8 mouse cellular contexts compared by ENCODE assay signal in the genomic region with DNA sequence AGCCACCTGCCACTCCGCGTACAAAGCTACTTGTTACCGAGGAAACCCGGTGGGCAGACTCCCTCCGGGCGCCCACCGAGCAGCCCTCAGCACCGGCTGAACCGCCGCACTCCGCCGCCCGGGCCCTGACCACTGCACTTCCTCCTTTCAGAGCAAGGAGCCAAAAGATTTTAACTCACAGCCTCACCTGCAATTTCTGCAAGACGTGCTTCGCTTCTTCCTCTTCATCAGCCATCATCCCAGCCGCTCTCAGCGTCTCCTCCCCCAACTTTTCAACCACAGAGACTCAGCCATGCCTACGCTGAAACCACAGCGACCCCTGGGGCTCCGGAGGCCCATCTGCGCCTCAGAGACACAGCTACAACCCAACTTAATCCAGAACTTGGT. TPM values are rescaled to one million over a fixed set of nuclear protein-coding genes. Genes with fewer than 3 reads are reported as not detected.
A peak's percentile ranks its signal among the peaks of the same experiment; 100 is the strongest.
DNase-seq lines count a peak whose midpoint lies in the region; ATAC-seq lines count a peak whose summit lies in the region.

A gene (minus strand): TSS at position 269 of the 387 bp plus-strand sequence.

- no peaks in the 10 kb centered on the region for H3K9me3 ChIP-seq in intestine, embryonic 14.5 days (ENCODE audit: control insufficient read depth, low read length)

- WGBS in intestine, embryonic 14.5 days, result 0% methylated on average over 21 of the region's 21 CpGs

- H3K27me3 ChIP-seq in intestine, embryonic 14.5 days (replicated peaks; ENCODE audit: control insufficient read depth, insufficient read depth, low read length), result no peaks in the 10 kb centered on the region

- peak within 1 kb of the TSS; percentile 97 for H3K4me3 ChIP-seq in intestine, embryonic 14.5 days (ENCODE audit: low read depth, low read length)

- H3K27ac ChIP-seq in intestine, embryonic 14.5 days (ENCODE audit: low read depth), result peak within 1 kb of the TSS; percentile 33; the same call in 1 of the 2 replicates

- intact Hi-C loops in left cerebral cortex, postnatal 14 days (cut with DNase I), result no loop called here

- peak within 1 kb of the TSS; percentile 82 for H3K9ac ChIP-seq in intestine, embryonic 14.5 days (ENCODE audit: low read length)

- H3K4me2 ChIP-seq in intestine, embryonic 14.5 days (ENCODE audit: low read length), result peak within 1 kb of the TSS; percentile 59

- peaks cover 11% of the 10 kb centered on the region for H3K36me3 ChIP-seq in intestine, embryonic 14.5 days (ENCODE audit: control insufficient read depth, insufficient read depth, low read length)

- DNase-seq in adrenal gland, adult 18-20 months (ENCODE audit: low spot score in 2 of 2), result peak; percentile 88 to 91
- peak; percentile 89 for DNase-seq in embryo, embryonic 11 days
- peak; percentile 81 for DNase-seq in gastrocnemius, postnatal 25 days
- peak; percentile 99 for DNase-seq in intestine, embryonic 14.5 days (ENCODE audit: low spot score)
- peak; percentile 93 to 94 for DNase-seq in left cerebral cortex, postnatal 14 days (ENCODE audit: low spot score in 2 of 2)
- peak; percentile 94 for DNase-seq in mesoderm, embryonic 11.5 days (ENCODE audit: low read depth, low spot score)
- peak; percentile 79 to 85 for DNase-seq in right cerebral cortex, postnatal 36 days (ENCODE audit: low spot score in 2 of 2)
- peak; percentile 89 for DNase-seq in yolk sac, embryonic 10.5 days (ENCODE audit: low spot score)

- ATAC-seq in intestine, embryonic 14.5 days (replicated peaks; ENCODE audit: low FRiP score, low TSS enrichment, low read depth), result peak; percentile 90

- no peaks in the 10 kb centered on the region for H3K4me1 ChIP-seq in intestine, embryonic 14.5 days (replicated peaks; ENCODE audit: control insufficient read depth, insufficient read depth, low read length)

RNA-seq across cellular contexts. Expression of the gene that starts here (rescaled TPM):
- 10 to 100 TPM; 29.0 to 35.5 TPM for total RNA-seq in adrenal gland, adult 18-20 months (2021)
- 1 to 10 TPM; 7.4 to 8.2 TPM for total RNA-seq in gastrocnemius, postnatal 25 days (2021)
- polyA plus RNA-seq in intestine, embryonic 14.5 days (2014; fragmentation: Nextera tagmentation; extraction: Ambion mirVana), result 67.0 and 80.7 TPM in 2 replicates
- total RNA-seq in left cerebral cortex, postnatal 14 days (2021), result 10 to 100 TPM; 64.7 to 68.3 TPM

Comparison
In these comparisons a context has a peak if more than half of its experiments do, and no peak if none do; other contexts are left out.
1. Peak in every context shown above with its lines: DNase-seq, ATAC-seq, H3K4me3 ChIP-seq and H3K27ac ChIP-seq.